Mouse (Mus musculus): Measurements from ENCODE around the gene Dpep2nb. TPM values are rescaled to one million over a fixed set of nuclear protein-coding genes. Genes with fewer than 3 reads are reported as not detected.

Dpep2nb gene
- 0.15 TPM in 1 of 2 replicates, not detected in the other for polyA plus RNA-seq (2014; fragmentation: Nextera tagmentation; extraction: Ambion mirVana)

DNA sequence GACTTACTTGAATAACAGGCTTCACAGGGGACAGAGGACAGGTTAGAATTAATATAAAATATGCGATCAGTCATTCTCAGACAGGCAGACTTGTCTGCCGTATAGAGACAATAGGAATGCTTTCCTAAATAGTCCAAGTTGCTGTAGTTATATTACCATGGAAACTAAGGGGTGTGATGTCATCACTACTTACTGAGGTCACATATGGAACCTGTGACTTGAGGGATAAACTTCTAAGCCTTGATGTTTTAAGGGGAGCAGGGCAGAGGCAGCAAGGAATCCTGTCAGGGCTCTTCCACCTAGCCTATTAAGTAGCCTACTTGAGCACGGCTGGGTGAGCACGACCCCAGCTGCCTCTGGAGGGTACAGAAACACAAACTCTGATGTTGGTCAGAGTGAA is at the start of gene Dpep2nb:
Dpep2nb (minus strand) TSS at position 101 of the 400 bp plus-strand sequence.
- H3K4me3 ChIP-seq (ENCODE audit: low read depth, low read length), result no peak within 1 kb of the TSS
- 83% methylated on average over 4 of the region's 4 CpGs for WGBS
- no peaks in the 10 kb centered on the region for H3K27me3 ChIP-seq (ENCODE audit: control insufficient read depth, insufficient read depth, low read length)
- no peak within 1 kb of the TSS for H3K27ac ChIP-seq (ENCODE audit: low read depth, low read length)
- no peaks in the 10 kb centered on the region for H3K36me3 ChIP-seq (ENCODE audit: control insufficient read depth, insufficient read depth, low read length)
- no peak within 1 kb of the TSS for H3K4me2 ChIP-seq (replicated peaks; ENCODE audit: low read depth, low read length)
- no peak for ATAC-seq (ENCODE audit: low FRiP score)
- peaks cover 6% of the 10 kb centered on the region; the same call in 1 of the 2 replicates for H3K4me1 ChIP-seq (replicated peaks; ENCODE audit: control insufficient read depth, insufficient read depth, low read length)
- H3K9me3 ChIP-seq (ENCODE audit: control insufficient read depth, low read length), result no peaks in the 10 kb centered on the region
- DNase-seq (ENCODE audit: low spot score), result no peak
- H3K9ac ChIP-seq (ENCODE audit: low read depth, low read length), result no peak within 1 kb of the TSS

DNA sequence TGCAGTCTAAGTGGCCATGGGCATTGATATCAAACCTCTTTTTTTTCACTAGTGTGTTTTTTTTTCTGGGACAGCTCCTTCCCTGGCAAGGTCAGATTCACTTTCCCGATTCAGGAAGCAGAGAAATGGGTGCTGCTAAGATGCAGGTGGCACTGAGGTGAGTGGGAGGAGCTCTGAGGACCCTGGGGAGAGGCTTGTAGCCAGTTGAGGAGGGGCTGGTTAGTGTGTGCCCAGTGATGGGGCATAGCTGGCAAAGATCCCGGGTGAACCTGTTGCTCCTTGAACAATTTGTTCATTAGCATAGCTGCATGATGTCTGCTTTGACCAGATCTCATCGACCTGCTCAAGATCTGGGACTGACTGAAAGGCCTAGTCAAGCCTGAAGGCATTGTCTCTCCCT is 49.3 kb upstream of the Dpep2nb start:
- Histone ChIP-seq H3K27me3 (ENCODE audit: control insufficient read depth, insufficient read depth, low read length) (no peaks in the 10 kb centered on the region), H3K4me3 (ENCODE audit: low read depth, low read length) (no peak overlapping the region), H3K36me3 (ENCODE audit: control insufficient read depth, insufficient read depth, low read length) (no peaks in the 10 kb centered on the region), H3K27ac (ENCODE audit: low read depth, low read length) (no peak overlapping the region), H3K4me2 (replicated peaks; ENCODE audit: low read depth, low read length) (no peak overlapping the region), H3K9ac (ENCODE audit: low read depth, low read length) (no peak overlapping the region), H3K4me1 (replicated peaks; ENCODE audit: control insufficient read depth, insufficient read depth, low read length) (no peaks in the 10 kb centered on the region), H3K9me3 (ENCODE audit: control insufficient read depth, low read length) (no peaks in the 10 kb centered on the region)
- WGBS, result 55% methylated on average over 3 of the region's 3 CpGs
- ATAC-seq (ENCODE audit: low FRiP score), result no peak
- DNase-seq (ENCODE audit: low spot score), result no peak

DNA sequence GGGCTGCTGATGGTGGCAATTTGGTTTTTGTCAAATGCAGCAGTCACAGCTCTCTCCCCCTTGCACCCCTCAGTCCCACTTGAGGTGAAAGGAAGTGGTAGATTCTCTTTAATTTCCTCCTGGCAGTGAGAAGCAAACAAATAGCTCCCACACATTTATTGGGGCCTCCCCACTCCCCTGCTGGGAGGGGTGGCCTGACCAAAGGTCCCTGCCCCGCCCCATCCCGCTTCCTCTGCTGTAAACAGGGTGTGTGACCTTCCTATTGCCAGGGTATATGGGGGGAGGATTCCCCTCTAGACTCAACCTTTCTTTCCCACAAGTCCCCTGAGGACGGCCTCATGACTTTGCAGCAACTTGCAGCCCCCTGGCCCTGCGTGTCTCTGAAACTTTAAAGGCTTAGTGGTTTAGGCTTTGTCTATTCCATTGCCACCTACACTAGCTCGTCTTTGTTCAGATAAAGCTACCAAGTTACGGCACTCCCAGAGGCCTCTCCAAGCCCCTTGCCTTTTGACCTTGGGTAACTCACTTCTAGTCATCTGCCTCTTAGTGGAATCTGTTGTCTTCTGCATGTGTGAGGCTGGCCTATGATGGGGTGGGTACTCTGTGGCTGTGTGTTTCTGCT is 48.5 kb upstream of the Dpep2nb start:
- ATAC-seq (ENCODE audit: low FRiP score), result no peak
- WGBS, result 73% methylated on average over 6 of the region's 6 CpGs

DNA sequence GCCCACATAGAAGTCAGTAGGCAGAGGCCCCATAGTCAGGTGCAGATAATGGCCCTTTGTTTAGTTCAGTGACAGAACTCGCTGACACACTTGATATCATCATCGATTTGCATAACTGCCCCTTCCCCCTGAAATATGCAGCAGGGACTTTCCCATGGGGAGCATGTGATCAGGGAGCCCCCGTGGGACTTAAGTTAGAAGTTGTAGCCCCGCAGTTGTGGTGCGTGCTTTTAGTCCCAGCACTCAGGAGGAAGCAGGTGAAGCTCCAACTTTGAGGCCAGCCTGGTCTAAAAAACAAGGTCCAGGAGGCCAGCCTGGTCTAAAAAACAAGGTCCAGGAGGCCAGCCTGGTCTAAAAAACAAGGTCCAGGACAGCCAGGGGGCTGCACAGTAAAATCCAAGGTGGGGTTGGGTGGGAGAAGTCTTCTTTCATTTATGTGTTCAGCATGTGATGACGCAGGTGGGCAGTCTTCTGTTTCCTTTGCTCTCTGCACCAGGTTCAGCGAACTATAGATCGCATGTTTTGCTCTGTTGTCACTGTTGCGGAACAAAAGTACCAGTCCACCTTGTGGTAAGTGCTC is 46.8 kb upstream of the Dpep2nb start:
- Histone ChIP-seq H3K36me3 (ENCODE audit: control insufficient read depth, insufficient read depth, low read length) (no peaks in the 10 kb centered on the region), H3K4me2 (replicated peaks; ENCODE audit: low read depth, low read length) (no peak overlapping the region), H3K4me1 (replicated peaks; ENCODE audit: control insufficient read depth, insufficient read depth, low read length) (no peaks in the 10 kb centered on the region), H3K9ac (ENCODE audit: low read depth, low read length) (no peak overlapping the region), H3K9me3 (ENCODE audit: control insufficient read depth, low read length) (no peaks in the 10 kb centered on the region), H3K4me3 (ENCODE audit: low read depth, low read length) (no peak overlapping the region), H3K27ac (ENCODE audit: low read depth, low read length) (no peak overlapping the region), H3K27me3 (ENCODE audit: control insufficient read depth, insufficient read depth, low read length) (no peaks in the 10 kb centered on the region)
- ATAC-seq (ENCODE audit: low FRiP score), result no peak
- no peak for DNase-seq (ENCODE audit: low spot score)
- 90% methylated on average over 9 of the region's 9 CpGs for WGBS

More for the DNA sequence above, 48.5 kb upstream of the Dpep2nb start:
- no peaks in the 10 kb centered on the region for H3K9me3 ChIP-seq (ENCODE audit: control insufficient read depth, low read length)
- H3K4me3 ChIP-seq (ENCODE audit: low read depth, low read length), result no peak overlapping the region
- H3K4me1 ChIP-seq (replicated peaks; ENCODE audit: control insufficient read depth, insufficient read depth, low read length), result no peaks in the 10 kb centered on the region
- no peak for DNase-seq (ENCODE audit: low spot score)
- H3K27me3 ChIP-seq (ENCODE audit: control insufficient read depth, insufficient read depth, low read length), result no peaks in the 10 kb centered on the region
- no peak overlapping the region for H3K9ac ChIP-seq (ENCODE audit: low read depth, low read length)
- H3K36me3 ChIP-seq (ENCODE audit: control insufficient read depth, insufficient read depth, low read length), result no peaks in the 10 kb centered on the region
- H3K4me2 ChIP-seq (replicated peaks; ENCODE audit: low read depth, low read length), result no peak overlapping the region
- H3K27ac ChIP-seq (ENCODE audit: low read depth, low read length), result no peak overlapping the region

DNA sequence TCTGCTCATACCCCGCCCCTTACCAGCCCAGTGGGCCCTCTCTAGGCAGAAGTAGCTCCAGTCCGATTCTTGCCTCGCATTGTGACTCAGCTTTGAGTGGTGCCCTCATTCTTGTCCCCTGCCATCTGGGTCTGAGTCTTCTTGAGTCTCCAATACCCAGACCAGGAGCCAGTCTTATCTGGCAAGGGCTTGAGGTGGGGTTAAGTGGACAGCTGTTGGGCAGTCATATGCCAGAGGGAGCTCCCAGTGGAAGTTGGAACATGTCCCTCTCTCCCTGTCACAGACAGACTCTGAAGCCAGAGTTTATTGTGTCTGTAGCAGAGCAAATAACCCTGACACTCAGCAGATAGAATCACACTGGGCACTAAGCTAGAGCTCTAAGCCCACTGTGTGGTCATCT is 45.3 kb upstream of the Dpep2nb start:
- 0 out of 2 replicates have a peak, but pooled peaks cover 3% of the 10 kb centered on the region for H3K36me3 ChIP-seq (ENCODE audit: control insufficient read depth, insufficient read depth, low read length)
- no peak for DNase-seq (ENCODE audit: low spot score)
- 90% methylated on average over 3 of the region's 3 CpGs for WGBS

DNA sequence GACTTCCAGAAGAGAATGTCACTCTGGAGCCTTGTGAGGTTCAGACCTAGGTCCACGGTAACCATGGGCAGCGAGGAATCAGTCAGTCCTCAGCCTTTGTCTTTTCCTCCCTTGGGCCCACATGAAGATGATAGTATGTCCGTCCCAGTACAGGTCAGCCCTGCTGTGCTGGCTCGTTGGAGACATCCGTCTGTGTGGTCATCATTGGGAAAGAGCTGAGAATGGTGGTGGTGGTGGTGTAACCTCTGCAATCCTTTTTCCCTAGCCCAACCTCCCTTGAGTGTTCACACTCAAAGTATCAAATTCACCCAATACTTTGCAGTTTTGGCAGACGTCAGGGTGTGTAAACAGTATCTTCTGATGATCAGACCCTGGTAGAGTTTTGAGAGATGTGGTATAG is 44.1 kb upstream of the Dpep2nb start:
- 0 out of 2 replicates have a peak, but pooled peaks cover 3% of the 10 kb centered on the region for H3K36me3 ChIP-seq (ENCODE audit: control insufficient read depth, insufficient read depth, low read length)
- H3K9me3 ChIP-seq (ENCODE audit: control insufficient read depth, low read length), result no peaks in the 10 kb centered on the region
- no peak overlapping the region for H3K4me3 ChIP-seq (ENCODE audit: low read depth, low read length)

More for the DNA sequence above, 45.3 kb upstream of the Dpep2nb start:
- no peak overlapping the region for H3K9ac ChIP-seq (ENCODE audit: low read depth, low read length)
- no peak overlapping the region for H3K4me2 ChIP-seq (replicated peaks; ENCODE audit: low read depth, low read length)
- no peak overlapping the region for H3K4me3 ChIP-seq (ENCODE audit: low read depth, low read length)
- H3K9me3 ChIP-seq (ENCODE audit: control insufficient read depth, low read length), result no peaks in the 10 kb centered on the region
- no peaks in the 10 kb centered on the region for H3K27me3 ChIP-seq (ENCODE audit: control insufficient read depth, insufficient read depth, low read length)
- no peak for ATAC-seq (ENCODE audit: low FRiP score)
- H3K27ac ChIP-seq (ENCODE audit: low read depth, low read length), result no peak overlapping the region
- H3K4me1 ChIP-seq (replicated peaks; ENCODE audit: control insufficient read depth, insufficient read depth, low read length), result no peaks in the 10 kb centered on the region

DNA sequence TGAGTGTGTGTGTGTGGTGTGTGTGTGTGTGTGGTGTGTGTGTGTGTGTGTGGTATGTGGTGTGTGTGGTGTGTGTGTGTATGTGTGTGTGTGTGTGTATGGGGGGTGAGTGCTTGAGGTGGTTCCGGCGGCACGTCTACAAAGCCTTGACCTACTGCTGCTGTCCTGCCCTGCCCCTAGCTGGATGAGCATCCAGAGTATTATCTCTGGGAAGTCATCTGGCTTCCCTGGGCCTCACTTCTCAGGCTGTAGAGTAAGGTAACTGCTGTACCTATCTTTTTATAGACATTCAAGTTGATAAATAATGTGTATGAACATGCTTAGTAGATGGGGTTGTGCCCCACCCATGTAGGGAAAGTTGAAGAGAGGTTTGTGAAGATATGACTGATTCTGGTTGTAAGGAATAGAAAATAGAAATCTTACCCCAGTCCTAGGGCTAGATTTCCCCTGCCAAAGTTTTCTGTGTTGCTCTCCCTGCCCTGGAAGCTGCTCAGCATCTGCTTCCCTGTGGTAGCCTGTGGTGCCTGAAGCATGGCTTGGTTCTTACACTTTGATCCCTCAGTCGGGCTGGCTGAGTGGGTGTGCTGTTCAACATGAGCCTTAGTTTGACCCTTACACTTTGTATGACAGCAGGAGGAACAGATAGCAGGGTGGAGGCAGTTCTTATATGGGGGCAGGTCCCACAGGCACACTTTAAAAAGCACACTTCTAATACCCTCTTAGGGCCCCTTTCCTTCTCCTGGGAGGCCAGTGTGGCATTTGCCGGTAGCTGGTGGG is 42.3 kb upstream of the Dpep2nb start:
- no peaks in the 10 kb centered on the region for H3K4me1 ChIP-seq (replicated peaks; ENCODE audit: control insufficient read depth, insufficient read depth, low read length)
- no peak overlapping the region for H3K27ac ChIP-seq (ENCODE audit: low read depth, low read length)
- H3K36me3 ChIP-seq (ENCODE audit: control insufficient read depth, insufficient read depth, low read length), result 0 out of 2 replicates have a peak, but pooled peaks cover 3% of the 10 kb centered on the region
- no peak for DNase-seq (ENCODE audit: low spot score)
- no peak overlapping the region for H3K4me3 ChIP-seq (ENCODE audit: low read depth, low read length)
- 90% methylated on average over 5 of the region's 5 CpGs for WGBS
- no peaks in the 10 kb centered on the region for H3K9me3 ChIP-seq (ENCODE audit: control insufficient read depth, low read length)
- H3K9ac ChIP-seq (ENCODE audit: low read depth, low read length), result no peak overlapping the region
- no peak overlapping the region for H3K4me2 ChIP-seq (replicated peaks; ENCODE audit: low read depth, low read length)
- no peaks in the 10 kb centered on the region for H3K27me3 ChIP-seq (ENCODE audit: control insufficient read depth, insufficient read depth, low read length)
- ATAC-seq (ENCODE audit: low FRiP score), result no peak

More for the DNA sequence above, 44.1 kb upstream of the Dpep2nb start:
- Histone ChIP-seq H3K9ac (ENCODE audit: low read depth, low read length) (no peak overlapping the region), H3K4me2 (replicated peaks; ENCODE audit: low read depth, low read length) (no peak overlapping the region), H3K27ac (ENCODE audit: low read depth, low read length) (no peak overlapping the region), H3K27me3 (ENCODE audit: control insufficient read depth, insufficient read depth, low read length) (no peaks in the 10 kb centered on the region), H3K4me1 (replicated peaks; ENCODE audit: control insufficient read depth, insufficient read depth, low read length) (no peaks in the 10 kb centered on the region)
- ATAC-seq (ENCODE audit: low FRiP score), result no peak
- WGBS, result 87% methylated on average over 6 of the region's 6 CpGs
- DNase-seq (ENCODE audit: low spot score), result no peak

DNA sequence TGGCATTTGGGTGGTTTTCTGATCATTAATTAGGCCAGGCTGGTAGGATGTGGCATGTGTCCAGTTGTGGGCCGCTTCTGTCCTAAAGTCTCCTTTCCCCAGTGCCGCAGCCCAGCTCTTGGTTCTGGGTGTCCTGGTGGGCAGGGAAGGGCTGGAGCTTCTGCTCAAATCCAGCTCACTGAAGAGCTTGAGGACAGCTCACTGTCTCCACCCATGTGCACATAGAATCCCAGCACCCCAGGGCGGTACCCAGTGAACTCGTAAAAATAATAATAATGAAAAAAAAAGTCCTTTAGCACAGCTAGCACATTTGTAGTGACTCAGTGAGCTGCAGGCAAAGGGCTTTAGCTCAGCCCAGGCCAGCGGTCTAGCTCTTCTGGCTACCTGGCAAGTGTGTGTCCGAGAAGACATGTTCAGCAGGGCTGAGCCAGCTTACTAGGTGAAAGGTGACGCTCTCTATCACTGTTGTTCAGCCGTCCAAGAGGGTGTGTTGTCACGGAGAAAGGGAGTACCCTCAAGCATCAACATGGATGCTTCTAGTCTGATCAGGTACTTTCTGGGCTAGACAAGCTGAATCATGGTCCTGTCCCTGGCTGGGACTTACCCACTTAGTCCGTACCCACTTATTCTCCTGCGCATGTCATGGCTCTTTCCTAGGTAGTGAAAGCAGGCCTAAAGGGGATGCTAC is 41.2 kb upstream of the Dpep2nb start:
- H3K9ac ChIP-seq (ENCODE audit: low read depth, low read length), result no peak overlapping the region
- no peaks in the 10 kb centered on the region for H3K4me1 ChIP-seq (replicated peaks; ENCODE audit: control insufficient read depth, insufficient read depth, low read length)
- H3K27ac ChIP-seq (ENCODE audit: low read depth, low read length), result no peak overlapping the region
- no peaks in the 10 kb centered on the region for H3K9me3 ChIP-seq (ENCODE audit: control insufficient read depth, low read length)
- DNase-seq (ENCODE audit: low spot score) (no peak), ATAC-seq (ENCODE audit: low FRiP score) (no peak)
- H3K4me3 ChIP-seq (ENCODE audit: low read depth, low read length), result no peak overlapping the region
- 0 out of 2 replicates have a peak, but pooled peaks cover 3% of the 10 kb centered on the region for H3K36me3 ChIP-seq (ENCODE audit: control insufficient read depth, insufficient read depth, low read length)
- no peaks in the 10 kb centered on the region for H3K27me3 ChIP-seq (ENCODE audit: control insufficient read depth, insufficient read depth, low read length)
- no peak overlapping the region for H3K4me2 ChIP-seq (replicated peaks; ENCODE audit: low read depth, low read length)
- 96% methylated on average over 11 of the region's 11 CpGs for WGBS
